Mouse (Mus musculus): Measurements from ENCODE around the gene Gcn1l1.

Gcn1l1 gene

DNA sequence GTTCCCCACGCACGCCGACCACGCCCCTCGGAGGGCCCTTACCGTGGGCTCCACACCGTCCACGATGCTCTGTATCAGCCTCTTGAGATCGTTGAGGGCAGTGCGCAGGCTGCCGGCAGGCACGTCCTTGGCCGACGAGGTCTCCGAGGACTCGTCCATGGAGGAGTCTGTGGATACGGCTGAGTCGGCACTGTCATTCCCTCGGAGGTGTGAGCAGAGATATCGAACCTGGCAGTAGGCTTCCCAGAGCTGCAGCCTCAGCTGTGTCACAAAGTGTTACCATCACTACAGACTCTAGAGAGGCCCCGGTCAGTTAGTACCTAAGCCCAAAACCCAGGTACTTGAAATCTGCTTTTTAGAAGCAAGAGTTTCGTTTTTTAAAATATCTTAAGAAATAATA, 97.6 kb downstream of the Gcn1l1 start:
- DNase-seq = no peak

DNA sequence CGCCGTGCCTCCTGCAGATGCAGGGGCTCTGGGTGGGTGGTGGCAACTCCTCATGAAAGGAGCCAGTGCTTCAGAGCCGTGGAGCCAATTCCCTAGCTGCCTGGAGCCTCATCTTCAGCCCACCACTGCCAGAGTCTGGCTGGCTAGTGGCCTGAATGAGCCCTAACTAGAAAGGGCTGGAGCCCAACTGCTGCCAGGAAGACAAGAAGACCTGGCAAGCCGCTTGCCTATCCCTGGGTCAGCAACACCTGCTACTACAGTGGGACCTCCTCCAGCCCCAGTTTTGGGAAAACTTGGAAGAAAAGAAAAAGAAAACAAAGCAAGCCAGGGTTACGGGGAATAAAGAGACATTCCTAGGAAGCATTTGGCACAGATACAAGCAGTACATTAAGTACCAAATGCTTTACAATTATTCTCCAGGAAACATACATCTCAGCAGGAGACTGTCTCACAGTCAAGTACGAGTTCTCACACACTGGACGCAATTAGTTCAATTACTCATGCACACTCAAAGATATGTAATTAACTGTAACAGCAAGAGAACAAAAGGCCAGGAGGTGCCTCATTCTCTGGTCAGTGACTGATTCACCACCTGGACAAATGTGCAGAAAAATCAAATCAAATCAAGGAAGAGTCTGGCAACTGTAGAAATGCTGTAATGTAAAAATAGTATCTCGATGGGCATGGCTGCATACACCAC, 101.5 kb downstream of the Gcn1l1 start:
- peak; percentile 97 for DNase-seq

DNA sequence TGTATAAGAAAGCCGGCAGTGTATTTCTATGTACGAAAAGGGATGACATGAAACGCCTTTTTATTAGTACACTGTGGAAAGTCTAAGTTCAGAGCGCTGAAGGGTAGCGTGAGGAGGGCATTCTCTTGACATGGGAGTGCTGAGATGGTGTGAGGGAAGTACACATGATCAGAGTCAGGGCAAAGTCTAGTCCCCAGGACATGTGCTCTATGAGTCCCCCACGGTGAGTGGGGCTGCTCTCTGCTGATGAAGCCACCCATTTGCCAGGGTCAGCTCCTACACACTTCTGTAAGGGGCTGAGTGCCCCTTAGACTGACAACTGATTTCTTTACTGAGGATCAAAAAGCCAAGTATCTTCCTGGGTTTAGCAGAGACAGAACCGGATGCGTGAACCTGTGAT, 102.2 kb downstream of the Gcn1l1 start:
- DNase-seq = no peak

GRCm38 (mm10) chr5:115667894-115668293, 102.8 kb downstream of the Gcn1l1 start:
- peak; percentile 54 for DNase-seq

DNA sequence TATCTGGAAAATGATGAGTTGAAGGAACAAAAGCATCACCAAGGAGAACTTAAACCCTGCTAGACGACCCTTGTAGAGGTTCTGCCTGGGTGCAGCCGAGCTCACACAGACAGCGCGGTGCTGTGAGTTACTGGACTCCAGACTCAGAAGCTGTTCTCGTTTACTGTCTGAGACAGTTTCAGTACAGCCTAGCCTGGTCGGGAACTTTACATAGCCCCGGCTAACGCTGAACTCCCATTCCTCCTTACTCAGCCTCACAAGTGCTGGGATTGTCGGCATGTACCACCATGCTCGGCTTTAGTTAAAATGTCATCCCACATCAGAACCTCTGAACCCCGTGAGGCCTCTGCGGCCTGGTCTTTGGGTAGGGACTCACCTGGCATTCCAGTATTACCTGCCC, 103.9 kb downstream of the Gcn1l1 start:
- DNase-seq = no peak

- no peak for DNase-seq
Observed at GRCm38 (mm10) chr5:115669974-115670373, 104.9 kb downstream of the Gcn1l1 start.

- DNase-seq = no peak
Observed at GRCm38 (mm10) chr5:115670406-115670805, 105.4 kb downstream of the Gcn1l1 start.

DNA sequence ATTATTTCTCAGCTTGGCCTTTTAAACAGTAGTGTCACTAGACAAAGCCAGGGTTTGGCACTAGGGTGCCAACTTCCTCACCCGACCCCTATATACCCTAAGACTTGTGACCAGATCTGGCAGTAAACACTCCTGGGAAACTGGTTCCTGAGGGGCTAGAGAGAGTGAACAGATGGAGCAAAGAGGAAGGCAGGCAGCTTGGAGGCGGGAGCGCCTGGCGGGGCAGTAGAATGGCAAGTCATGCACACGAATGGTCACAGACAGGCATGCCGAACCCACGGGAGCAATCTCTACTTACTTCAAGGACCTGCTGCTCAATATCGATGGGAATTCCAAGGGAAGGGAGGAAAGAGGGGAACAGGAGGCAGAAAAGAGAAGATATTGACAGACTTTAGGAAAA, 106.8 kb downstream of the Gcn1l1 start:
- DNase-seq = peak; percentile 45

Measured in retina, postnatal 1 day (tissue).